Mouse (Mus musculus): ENCODE data around the gene Mfsd12. TPM values are rescaled to one million over a fixed set of nuclear protein-coding genes. Genes with fewer than 3 reads are reported as not detected.

The Mfsd12 gene
- total RNA-seq, 2 experiments from 2014 or later, result 42.8 to 45.9 TPM

DNA sequence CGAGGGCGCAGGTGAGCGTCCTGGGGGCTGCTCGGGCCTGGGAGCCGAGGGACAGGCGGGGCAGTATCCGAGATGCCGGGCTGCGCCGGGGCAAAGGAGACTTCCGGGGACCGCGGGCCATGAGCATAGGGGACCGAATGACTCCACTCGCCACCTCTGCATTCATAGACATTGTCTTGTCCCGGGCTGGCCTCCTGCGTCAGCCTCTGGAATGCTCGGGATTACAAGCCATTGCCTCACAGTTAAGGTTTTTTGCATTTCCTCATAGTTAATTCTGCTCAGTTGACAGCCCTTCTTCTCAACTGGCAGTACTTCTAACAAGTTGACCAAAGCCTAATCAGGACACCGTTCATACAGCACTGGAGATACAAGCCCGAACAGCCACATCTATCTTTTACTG, 35.9 kb upstream of the Mfsd12 start:
- Histone ChIP-seq H3K27ac (peak overlapping the region; percentile 99), H3K4me3 (peak overlapping the region; percentile 90)
- no peak for TF ChIP-seq CTCF (conservative IDR thresholded peaks at IDR 0.05)
- no peak for DNase-seq (ENCODE audit: low spot score in 2 of 2)

DNA sequence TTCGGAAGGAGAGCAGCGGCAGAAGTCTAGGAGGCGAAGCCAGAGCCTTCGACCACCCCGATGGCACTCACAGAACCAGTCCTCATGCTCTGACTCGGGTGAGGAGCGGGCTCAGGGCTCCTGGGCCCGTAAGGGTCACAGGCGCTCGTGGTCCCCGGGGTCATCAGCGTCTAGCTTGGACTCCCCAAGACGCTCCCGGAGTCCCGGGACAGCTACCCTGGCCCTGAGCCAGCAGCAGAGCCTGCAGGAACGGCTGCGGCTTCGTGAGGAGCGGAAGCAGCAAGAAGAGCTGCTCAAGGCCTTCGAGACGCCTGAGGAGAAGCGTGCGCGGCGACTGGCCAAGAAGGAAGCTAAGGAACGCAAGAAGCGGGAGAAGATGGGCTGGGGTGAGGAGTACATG, 34.8 kb upstream of the Mfsd12 start:
- no peak for TF ChIP-seq CTCF (conservative IDR thresholded peaks at IDR 0.05)
- Histone ChIP-seq H3K4me3 (no peak overlapping the region), H3K27ac (no peak overlapping the region)
- DNase-seq (ENCODE audit: low spot score in 2 of 2), result no peak

DNA sequence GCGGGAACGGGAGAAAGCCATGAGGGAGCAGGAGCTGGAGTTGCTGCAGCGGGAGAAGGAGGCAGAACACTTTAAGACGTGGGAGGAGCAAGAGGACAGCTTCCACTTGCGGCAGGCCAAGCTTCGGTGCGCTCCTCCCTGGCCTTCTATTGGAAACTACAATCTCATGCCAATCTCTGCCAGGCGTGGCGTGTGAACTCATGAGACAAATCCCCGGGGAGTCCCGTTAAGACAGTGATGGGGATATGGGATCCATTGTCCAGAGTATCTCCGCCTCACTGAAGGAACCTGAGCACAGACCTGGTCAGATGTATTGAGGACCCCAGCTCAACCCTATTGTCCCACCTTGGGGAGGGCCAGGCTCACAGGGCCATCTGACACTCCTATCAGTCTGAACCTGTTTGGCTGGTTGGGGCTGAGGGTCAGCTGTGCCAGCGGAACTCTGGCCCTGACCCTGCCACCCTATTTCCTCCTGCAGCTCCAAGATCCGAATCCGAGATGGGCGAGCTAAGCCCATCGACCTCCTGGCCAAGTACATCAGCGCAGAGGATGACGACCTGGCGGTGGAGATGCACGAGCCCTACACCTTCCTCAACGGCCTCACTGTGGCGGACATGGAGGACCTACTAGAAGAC, 34.0 kb upstream of the Mfsd12 start:
- TF ChIP-seq CTCF (conservative IDR thresholded peaks at IDR 0.05), result no peak
- no peak for DNase-seq (ENCODE audit: low spot score in 2 of 2)
- Histone ChIP-seq H3K27ac (no peak overlapping the region), H3K4me3 (no peak overlapping the region)

DNA sequence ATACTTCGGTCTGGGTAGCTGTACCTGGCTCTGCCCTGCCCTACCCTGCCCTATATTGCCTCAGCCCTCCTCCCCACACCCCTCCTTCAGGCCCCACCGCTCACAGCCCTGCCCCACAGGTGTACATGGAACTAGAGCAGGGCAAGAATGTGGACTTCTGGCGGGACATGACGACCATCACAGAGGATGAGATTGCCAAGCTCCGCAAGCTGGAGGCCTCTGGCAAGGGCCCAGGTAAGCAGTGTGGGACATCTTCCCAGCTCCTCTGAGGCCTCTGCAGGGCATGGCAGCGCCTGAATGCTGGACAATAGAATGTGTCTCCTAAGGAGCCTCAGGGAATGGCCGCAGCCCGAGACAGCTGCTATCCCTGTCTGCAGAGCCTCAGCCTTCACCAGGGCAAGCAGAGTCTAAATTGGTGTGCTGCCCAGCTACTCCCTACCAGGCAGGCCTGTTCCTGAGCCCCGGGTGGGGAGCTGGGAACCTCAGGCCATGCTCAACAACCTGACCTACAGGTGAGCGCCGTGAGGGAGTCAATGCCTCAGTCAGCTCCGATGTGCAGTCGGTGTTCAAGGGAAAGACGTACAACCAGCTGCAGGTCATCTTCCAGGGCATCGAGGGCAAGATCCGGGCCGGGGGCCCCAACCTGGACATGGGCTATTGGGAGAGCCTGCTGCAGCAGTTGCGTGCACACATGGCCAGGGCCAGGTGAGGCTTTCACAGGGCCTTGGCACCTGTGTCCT, 33.3 kb upstream of the Mfsd12 start:
- no peak for DNase-seq (ENCODE audit: low spot score in 2 of 2)
- no peak overlapping the region for H3K27ac ChIP-seq
- TF ChIP-seq CTCF (conservative IDR thresholded peaks at IDR 0.05), result no peak
- no peak overlapping the region for H3K4me3 ChIP-seq

DNA sequence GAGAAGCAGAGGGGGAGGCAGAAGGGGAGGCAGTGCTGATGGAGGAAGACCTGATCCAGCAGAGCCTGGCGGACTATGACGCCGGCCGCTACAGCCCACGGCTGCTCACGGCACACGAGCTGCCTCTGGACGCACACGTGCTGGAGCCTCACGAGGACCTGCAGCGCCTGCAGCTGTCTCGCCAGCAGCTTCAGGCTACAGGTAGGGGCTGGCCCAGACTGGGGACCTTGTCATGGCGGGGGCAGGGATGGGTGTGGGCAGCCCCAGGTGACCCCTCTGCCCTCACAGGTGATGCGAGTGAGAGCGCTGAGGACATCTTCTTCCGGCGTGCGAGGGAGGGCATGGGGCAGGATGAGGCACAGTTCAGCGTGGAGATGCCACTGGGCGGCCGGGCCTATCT, 32.1 kb upstream of the Mfsd12 start:
- Histone ChIP-seq H3K4me3 (no peak overlapping the region), H3K27ac (no peak overlapping the region)
- no peak for DNase-seq (ENCODE audit: low spot score in 2 of 2)
- TF ChIP-seq CTCF (conservative IDR thresholded peaks at IDR 0.05), result no peak

DNA sequence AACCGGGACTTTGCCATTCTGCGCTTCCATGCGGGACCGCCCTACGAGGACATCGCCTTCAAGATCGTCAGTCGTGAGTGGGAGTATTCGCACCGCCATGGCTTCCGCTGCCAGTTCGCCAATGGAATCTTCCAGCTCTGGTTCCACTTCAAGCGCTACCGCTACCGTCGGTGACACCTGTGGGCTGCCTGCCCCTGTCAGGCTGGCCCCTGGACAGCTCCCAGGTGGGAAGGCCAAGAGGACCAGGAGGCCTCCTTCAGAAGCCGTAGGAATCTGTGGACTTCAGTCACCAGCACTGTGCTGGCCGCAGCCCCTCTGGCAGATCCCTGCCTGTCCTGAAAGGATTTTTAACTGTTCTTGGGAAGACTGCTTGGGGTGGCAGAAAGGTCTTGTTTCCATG, 31.5 kb upstream of the Mfsd12 start:
- H3K4me3 ChIP-seq, result no peak overlapping the region
- TF ChIP-seq CTCF (conservative IDR thresholded peaks at IDR 0.05), result no peak
- peak overlapping the region; percentile 83 for H3K27ac ChIP-seq

DNA sequence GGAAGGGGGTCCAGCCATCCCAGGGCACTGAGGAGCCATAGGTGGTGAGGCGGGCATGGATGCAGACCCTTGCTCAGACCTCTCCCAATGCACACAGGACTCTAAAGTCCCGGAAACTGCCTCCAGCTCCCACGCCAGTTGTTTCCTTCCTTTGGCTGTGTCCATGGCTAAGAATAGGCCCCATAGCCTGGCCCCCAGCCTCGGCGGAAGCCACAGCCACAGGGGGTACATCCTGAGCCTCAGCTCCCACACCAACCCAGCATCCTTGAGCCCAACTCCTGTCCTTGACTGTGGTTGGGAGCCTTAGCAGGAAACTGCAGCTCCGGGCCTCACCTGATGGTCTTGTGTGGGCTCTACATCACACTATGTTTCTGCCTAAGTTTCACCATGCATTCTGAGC, 30.4 kb upstream of the Mfsd12 start:
- peak overlapping the region; percentile 83 for H3K27ac ChIP-seq

More for the DNA sequence above, 31.5 kb upstream of the Mfsd12 start:
- no peak for DNase-seq (ENCODE audit: low spot score in 2 of 2)

DNA sequence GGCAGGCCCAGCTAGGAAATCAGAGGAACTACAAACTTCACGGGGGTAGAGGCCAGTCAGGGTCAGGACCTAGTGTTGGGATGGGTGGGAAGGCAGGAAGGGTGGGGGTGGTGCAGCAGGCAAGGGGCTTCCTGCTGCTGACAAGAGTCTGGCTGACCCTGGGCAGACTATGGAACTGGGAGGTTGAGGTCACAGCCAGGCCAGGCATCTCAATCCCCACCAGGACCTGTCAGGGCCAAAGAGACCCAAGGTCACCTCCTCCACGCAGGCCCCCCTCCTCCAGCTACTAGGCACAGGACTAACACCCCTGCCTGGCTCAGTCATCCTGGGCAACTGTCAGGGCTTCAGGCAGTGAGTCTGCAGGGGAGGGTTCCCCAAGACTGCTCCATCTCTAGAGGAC, 29.3 kb upstream of the Mfsd12 start:
- no peak for DNase-seq (ENCODE audit: low spot score in 2 of 2)
- Histone ChIP-seq H3K4me3 (no peak overlapping the region), H3K27ac (peak overlapping the region; percentile 69)
- TF ChIP-seq CTCF (conservative IDR thresholded peaks at IDR 0.05), result no peak

More for the DNA sequence above, 30.4 kb upstream of the Mfsd12 start:
- TF ChIP-seq CTCF (conservative IDR thresholded peaks at IDR 0.05), result no peak
- H3K4me3 ChIP-seq, result no peak overlapping the region
- DNase-seq (ENCODE audit: low spot score in 2 of 2), result no peak

DNA sequence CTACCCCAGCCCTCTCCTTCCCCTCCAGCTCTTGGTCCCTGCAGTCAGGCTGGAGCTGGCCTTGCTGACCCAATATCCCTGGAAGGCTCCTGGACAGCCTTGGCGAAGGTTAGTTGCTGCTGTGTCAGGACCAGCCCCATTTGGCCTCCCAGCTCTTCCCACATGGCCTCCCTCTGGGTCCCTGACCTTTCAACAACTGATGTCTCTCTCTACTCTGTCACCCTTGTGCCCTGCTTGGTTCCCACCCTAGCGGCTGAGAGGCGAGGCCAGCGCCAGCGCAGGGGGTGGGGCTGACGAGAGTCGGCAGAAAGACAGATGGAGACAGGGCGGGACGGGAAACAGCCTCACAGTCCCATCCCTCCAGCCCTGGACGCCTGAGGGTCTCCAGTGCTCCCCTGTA, 28.9 kb upstream of the Mfsd12 start, which contains the start of gene Tbxa2r:
Gene Tbxa2r (plus strand): TSS at position 346 of the 400 bp plus-strand sequence.
- DNase-seq (ENCODE audit: low spot score in 2 of 2), result no peak
- Histone ChIP-seq H3K4me3 (no peak within 1 kb of the TSS), H3K27ac (peak within 1 kb of the TSS; percentile 69)
- TF ChIP-seq CTCF (conservative IDR thresholded peaks at IDR 0.05), result no peak

DNA sequence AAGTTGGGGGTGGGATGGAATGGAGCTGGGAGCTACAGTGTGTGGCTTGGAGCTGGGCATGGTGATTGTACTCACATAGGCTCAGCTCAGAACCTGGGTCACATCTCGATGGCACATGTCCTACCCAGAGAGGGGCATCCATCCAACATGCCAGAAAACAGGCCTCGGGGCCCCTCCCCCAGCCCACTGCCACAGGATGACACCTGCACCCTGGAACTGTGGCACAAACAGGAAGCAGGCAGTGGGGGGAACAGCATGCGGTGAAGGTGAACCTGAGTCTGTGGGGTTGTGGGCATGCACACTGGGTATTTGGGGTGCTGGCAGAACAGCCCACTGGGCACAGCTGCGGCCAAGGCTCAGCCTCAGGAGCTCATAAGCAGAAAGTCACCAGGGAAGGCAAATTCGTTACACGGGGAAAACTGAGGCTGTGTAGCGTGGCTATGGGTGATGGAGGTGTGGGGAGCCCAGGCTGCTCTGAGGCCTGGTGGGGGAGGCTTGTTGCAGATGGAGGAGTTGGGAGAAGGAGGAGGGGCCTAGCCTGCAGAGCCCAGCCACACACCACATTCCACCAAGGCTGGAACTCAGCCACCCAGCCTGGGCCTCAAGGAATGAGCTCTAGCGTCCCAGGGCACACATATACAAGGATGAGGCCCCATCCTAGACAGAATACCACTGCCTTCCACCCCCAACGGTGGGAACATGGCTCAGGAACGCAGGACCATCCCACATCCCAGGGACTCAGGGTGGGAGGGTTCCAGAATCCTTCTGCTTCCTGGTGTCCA, 27.9 kb upstream of the Mfsd12 start:
- Histone ChIP-seq H3K4me3 (no peak overlapping the region), H3K27ac (peak overlapping the region; percentile 46; the same call in 1 of the 2 replicates)
- no peak for TF ChIP-seq CTCF (conservative IDR thresholded peaks at IDR 0.05)
- no peak for DNase-seq (ENCODE audit: low spot score in 2 of 2)

DNA sequence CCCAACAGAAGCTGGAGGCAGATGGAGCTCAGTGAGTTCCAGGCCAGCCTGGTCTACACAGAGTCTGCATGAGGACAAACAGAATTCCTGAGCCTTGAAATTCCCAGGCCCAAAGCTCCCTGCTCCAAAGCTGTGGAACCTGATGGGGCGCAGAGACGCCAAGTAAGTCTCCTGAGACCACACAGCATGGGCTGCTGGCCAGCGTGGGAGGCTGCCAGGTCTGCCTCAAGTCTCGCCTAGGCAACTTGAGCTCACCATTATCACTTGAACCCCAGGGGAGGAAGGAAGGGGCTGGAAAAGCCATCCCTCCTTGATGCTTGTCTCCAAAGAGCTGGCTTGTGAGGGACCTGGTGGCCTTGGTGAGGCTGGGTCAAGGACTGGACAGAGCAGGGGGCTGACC, 27.3 kb upstream of the Mfsd12 start:
- no peak for TF ChIP-seq CTCF (conservative IDR thresholded peaks at IDR 0.05)
- Histone ChIP-seq H3K4me3 (no peak overlapping the region), H3K27ac (peak overlapping the region; percentile 46; the same call in 1 of the 2 replicates)
- no peak for DNase-seq (ENCODE audit: low spot score in 2 of 2)

DNA sequence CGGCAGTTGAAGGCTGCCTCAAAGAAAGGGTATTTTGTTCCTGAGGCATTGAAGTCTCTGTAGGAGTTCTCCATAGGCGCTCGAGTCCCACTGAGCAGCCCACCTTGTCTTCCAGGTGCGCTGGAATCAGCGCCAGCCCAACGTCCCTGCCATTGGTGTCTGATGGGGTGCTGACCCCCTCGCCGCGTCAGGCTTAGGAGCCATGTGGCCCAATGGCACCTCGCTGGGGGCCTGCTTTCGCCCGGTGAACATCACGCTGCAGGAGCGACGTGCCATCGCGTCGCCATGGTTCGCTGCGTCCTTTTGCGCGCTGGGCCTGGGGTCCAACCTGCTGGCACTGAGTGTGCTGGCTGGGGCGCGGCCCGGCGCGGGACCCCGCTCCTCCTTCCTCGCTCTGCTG, 25.0 kb upstream of the Mfsd12 start:
- Histone ChIP-seq H3K4me3 (no peak overlapping the region), H3K27ac (no peak overlapping the region)
- TF ChIP-seq CTCF (conservative IDR thresholded peaks at IDR 0.05), result no peak
- DNase-seq (ENCODE audit: low spot score in 2 of 2), result no peak

DNA sequence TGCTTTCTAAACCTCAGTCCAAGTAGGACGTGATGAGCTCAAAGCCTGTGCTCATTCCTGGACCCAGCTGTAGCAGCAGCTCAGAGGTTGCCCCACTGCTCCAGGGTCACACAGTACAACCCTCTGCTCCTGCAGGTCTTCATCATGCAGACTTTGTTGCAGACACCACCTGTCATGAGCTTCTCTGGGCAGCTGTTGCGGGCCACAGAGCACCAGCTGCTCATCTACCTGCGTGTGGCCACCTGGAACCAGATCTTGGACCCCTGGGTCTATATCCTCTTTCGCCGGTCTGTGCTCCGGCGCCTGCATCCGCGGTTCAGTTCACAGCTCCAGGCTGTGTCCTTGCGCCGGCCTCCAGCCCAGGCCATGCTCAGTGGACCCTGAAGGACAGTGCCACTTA, 23.0 kb upstream of the Mfsd12 start:
- Histone ChIP-seq H3K4me3 (no peak overlapping the region), H3K27ac (no peak overlapping the region)
- DNase-seq (ENCODE audit: low spot score in 2 of 2), result no peak
- TF ChIP-seq CTCF (conservative IDR thresholded peaks at IDR 0.05), result no peak

Measured in layer of hippocampus, adult 2 months (tissue).